ENCODE assay signal across 8 mouse cellular contexts in genomic region chr5:123377120-123377955, GRCm38 (mm10). TPM values are rescaled to one million over a fixed set of nuclear protein-coding genes. Genes with fewer than 3 reads are reported as not detected.
DNase-seq lines count a peak whose midpoint lies in the region; ATAC-seq lines count a peak whose summit lies in the region.

No protein-coding gene starts in this region.

- peak; percentile 72 for DNase-seq in urinary bladder, postnatal 14 days (ENCODE audit: low spot score)
- DNase-seq in urinary bladder, adult 2 months (ENCODE audit: low spot score), result no peak
- DNase-seq in cerebellum, adult 9-10 months, result peak; percentile 87
- peak; percentile 70 to 81 for DNase-seq in frontal cortex, postnatal 36 days (ENCODE audit: low spot score in 2 of 2)
- DNase-seq in hindlimb bud, embryonic 11.5 days (ENCODE audit: extremely low spot score, low read depth, low spot score), result peak; percentile 50
- DNase-seq in left cerebral cortex, adult 18-20 months (ENCODE audit: low spot score in 2 of 2), result peak; percentile 77 to 81
- DNase-seq in spleen, postnatal 4 days (ENCODE audit: low spot score in 2 of 2), result peak; percentile 77 to 91

- peak; percentile 78 for ATAC-seq in megakaryocyte progenitor cell, adult 5-6 weeks (replicated peaks; ENCODE audit: poor library complexity)

RNA-seq across cellular contexts. Expression of gene Mlxip, which starts 17.3 kb away (rescaled TPM):
- 27.6 and 28.0 TPM in 2 replicates for polyA plus RNA-seq in urinary bladder, adult 2 months (2012; rRNA removed)
- total RNA-seq in left cerebral cortex, adult 18-20 months (2021), result 10 to 100 TPM; 16.0 to 16.8 TPM
- total RNA-seq in megakaryocyte progenitor cell, adult 5-6 weeks (2015), result 32.6 TPM in 2 replicates
- 11.0 and 11.3 TPM in 2 replicates for total RNA-seq in megakaryocyte progenitor cell, adult 5-6 weeks (2017)

RNA-seq across cellular contexts. Expression of gene Bcl7a, which starts 33.7 kb away (rescaled TPM):
- polyA plus RNA-seq in urinary bladder, adult 2 months (2012; rRNA removed), result 10.5 and 14.8 TPM in 2 replicates
- total RNA-seq in left cerebral cortex, adult 18-20 months (2021), result 10 to 100 TPM; 66.3 to 70.1 TPM
- 16.3 and 20.0 TPM in 2 replicates for total RNA-seq in megakaryocyte progenitor cell, adult 5-6 weeks (2015)
- total RNA-seq in megakaryocyte progenitor cell, adult 5-6 weeks (2017), result 14.7 and 17.5 TPM in 2 replicates
